Mouse (Mus musculus) adrenal gland, adult 8-10 months (tissue): ENCODE measurements around the gene Abcf2. TPM values are rescaled to one million over a fixed set of nuclear protein-coding genes. Genes with fewer than 3 reads are reported as not detected.
"Not testable (repeated sequence)": the region's sequence is repeated elsewhere in the genome, so short reads cannot be mapped to it uniquely, and the experiment has no call there.

Experiments
- DNase-seq: peaks from one replicate; pipeline ENCODE4 v3.0.0; 2022
- total RNA-seq, 4 experiments: library from RNA; stranded (reverse); gene quantifications; 2 replicates each; pipeline ENCODE4 v1.2.4; 2022

Abcf2 gene
- total RNA-seq, 4 experiments from 2014 or later = 59.5 to 89.6 (median 75.2) TPM

GRCm38 (mm10) chr5:24586106-24586505 is 8.8 kb upstream of the Abcf2 start:
- no peak for DNase-seq

- DNase-seq = no peak
Observed at GRCm38 (mm10) chr5:24578109-24578963, 1.1 kb upstream of the Abcf2 start.

DNA sequence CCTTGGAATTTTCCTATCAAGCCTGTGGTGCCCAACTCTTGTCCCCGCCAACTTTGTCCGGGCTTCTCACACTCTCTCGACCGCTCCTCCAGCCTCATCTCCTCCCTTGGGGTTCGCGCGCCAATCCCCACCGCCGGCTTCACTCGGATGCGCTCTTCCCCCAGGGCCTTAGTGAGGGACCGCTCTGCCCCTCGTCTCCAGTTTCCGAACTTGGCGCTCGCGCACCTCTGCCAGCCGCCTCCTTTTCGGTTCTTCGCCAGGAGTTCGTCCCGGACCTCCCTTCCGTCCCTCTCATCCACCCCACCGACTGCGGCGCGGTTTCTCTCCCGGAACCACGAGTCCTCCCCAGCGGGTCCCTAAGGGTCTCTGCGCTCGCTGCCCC is 475 bp downstream of the Abcf2 start:
- no peak for DNase-seq

DNA sequence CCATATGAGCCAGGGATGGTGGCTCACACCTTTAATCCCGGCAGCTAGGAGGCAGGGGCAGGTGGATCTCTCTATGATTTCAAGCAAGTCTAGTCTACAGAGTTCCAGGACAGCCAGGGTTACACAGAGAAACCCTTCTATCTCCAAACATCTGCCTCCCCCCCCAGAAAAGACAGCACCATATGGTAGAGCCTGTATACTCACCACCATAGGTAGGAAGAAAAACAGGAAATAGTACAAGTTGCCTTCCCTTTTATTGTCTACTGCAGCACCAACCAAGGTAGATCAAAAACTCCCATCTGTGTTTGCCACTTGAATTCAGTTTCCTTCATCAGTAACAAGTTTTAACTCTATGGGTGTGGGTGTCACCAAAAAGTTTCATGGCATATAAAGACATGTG is 1.3 kb downstream of the Abcf2 start:
- DNase-seq = no peak

DNA sequence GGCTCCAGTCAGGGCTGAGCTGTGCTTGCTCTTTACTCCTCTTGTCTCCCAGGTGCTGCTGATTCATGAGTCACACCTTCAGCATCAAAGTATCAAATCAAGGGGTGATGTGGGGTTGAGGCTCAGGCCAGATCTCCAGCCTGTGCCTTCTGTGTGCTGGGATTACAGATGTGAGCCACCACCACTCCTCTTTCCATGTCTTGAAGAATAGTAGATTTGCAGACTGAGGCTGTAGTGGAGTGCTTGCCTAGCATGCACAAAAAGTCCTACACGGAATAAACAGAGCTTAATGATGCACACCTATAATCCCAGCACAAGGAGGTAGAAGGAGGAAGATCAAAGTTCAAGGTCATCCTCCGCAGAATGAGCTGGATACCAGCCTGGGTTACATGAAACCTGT is 20.6 kb downstream of the Abcf2 start, which contains the start of gene 4931409K22Rik:
TSS of gene 4931409K22Rik (minus strand) at position 101 of the 400 bp plus-strand sequence.
- DNase-seq = no peak

DNA sequence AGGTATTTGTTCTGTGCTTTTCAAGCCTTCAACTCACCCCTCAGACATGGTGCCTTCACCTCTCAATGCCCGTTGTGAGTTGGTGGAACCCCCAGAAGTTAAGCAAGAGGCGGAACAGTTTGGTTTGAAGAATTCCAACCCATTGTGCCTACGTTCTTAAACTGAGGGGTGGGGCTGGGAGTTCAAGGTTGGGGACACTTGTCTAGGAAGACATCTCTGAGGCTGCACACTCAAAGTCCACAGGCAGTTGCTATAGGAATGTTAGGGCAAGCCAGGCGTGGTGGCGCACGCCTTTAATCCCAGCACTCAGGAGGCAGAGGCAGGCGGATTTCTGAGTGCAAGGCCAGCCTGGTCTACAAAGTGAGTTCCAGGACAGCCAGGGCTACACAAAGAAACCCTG is 21.9 kb downstream of the Abcf2 start:
- DNase-seq = not testable (repeated sequence)

DNA sequence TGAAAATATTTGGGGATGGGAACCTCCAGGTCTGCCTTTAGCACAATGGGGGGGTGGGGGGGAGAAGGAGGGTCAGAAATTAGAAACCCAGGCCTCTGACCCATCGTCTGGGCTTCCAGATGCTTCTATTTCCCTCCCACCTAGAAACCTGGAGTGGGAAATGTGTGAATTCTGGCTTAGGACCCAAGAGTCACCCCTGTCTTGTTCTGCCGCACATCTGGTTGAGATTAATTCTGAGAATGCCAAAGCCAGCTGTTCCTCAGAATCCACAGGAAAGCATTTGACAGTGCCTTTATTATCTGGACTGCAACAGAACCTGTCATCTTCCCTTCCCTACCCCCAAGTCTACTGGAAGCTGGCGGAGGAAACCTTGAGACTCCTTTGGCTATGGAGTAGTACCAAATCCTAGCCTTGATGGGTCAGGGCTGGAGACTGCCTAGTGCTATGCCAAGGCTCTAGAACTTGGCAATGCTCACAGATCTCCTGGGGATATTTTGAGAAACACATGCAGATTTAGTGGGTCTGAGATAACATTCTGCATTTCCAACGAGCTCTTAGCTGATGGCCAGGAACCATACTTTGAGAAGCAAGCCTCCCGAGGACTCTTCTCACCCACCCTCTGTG is 23.5 kb downstream of the Abcf2 start:
- DNase-seq = no peak

DNA sequence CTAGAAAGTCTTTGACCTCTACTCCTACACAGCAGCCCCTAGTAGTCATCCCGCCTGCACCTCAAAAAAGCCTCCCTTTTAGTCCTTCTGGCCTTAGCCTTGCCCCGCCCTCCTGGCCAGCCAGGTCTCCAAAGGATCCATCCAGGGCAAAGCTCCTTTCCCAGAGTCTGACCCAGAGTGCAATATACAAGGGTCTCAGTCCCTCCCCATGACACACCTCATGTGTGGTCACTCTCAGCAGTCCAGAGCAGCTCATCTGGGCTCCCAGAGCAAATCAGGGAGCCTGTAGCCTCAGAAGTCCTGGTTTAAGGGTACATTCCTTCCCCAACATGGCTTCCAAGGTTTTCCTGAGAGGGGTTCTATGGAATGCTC is 26.0 kb downstream of the Abcf2 start:
- no peak for DNase-seq

GRCm38 (mm10) chr5:24550598-24551316 is 26.5 kb downstream of the Abcf2 start:
- no peak for DNase-seq

DNA sequence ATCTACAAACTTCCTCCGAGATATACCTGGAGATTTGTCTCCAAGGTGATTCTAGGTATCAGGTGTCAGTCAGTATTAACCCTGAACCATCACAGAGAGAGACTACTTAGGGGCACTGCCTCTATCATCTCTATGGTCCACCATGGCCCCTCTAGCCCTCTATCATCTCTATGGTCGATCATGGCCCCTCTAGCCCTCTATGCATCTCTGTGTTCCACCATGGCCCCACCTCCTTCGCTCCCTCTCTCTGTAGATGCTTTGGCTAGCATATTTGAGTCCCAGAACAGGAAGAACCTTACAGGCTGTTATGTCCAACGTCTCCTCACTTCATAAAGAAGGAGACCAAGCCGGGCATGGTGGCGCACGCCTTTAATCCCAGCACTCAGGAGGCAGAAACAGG is 34.6 kb downstream of the Abcf2 start:
- DNase-seq = no peak

- DNase-seq = no peak
Observed at GRCm38 (mm10) chr5:24541144-24541569, 36.1 kb downstream of the Abcf2 start.

- DNase-seq = no peak
Observed at GRCm38 (mm10) chr5:24540387-24541143, 36.7 kb downstream of the Abcf2 start, which contains the start of gene Asb10. Asb10 (minus strand) TSS chr5:24540978.

DNA sequence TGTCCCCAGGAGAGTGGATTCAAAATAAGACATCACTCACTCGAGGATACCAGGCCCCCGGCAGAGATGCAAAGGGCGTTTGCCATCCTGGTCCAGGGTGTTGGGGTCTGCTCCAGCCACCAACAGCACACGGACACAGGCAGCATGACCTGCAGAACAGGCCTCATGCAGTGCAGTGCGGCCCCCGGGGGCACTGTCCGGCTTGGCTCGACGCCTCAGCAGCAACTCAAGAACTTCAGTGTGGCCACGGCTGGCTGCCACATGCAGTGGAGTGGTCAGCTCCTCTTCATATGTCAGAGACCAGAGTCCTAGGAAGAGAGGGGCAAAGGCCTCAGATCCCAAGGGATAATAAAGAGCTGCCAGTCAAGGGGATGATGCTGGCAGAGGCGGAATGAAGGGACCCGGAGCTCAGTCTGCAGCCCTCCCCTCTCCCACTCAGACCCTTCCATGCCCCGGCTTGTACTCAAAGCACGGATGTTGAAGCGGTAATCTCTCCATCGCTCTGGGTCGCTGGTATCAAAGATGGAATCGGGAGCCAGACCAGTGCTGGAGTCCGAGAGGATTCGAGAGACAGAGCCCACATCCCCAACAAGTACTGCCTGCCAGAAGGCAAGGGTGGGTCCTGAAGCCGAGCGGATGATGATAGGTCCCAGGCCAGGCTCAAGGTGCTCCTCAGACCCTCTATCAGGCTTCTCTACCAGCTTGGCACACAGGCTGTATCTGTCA is 37.5 kb downstream of the Abcf2 start:
- DNase-seq = no peak

DNA sequence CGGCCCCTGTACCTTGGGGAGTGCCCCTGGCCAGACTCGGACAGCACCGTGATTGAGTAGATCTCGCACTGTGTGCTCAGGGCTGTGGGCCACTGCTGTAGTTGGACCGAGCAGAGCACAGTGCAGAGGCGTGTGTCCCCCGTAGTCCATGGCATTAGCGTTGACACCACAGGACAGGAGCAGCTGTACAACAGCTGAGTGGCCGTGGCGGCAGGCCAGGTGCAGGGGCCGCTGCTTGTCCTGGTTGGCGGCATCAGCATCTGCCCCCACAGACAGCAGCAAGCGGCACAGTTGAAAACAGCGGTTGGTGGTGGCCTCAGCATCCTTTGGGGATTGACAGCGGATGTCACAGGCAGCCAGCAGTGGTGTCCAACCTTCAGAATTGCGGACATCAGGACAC is 39.6 kb downstream of the Abcf2 start:
- no peak for DNase-seq

DNA sequence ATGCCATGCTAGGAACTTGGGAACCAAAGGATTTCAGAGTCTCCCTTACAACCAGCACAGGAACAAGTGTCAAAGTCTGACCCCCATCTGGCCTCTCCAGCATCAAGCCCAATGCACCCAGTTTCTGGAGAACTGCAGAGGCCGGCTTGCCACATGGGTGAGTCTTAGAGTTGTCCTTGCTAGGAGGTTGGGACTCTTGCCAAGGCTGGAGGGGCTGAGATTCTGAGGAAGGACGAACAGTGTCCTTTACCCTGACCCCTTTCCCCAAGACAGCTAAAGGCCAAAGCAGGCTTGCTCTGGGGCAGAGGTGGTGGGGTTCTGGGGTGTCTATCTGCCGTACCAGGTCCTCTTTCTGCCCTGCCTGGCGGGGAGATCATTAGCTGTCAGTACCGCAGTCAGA is 40.8 kb downstream of the Abcf2 start:
- DNase-seq = peak; percentile 63

- DNase-seq = no peak
Observed at GRCm38 (mm10) chr5:24535731-24536130, 41.5 kb downstream of the Abcf2 start.

DNA sequence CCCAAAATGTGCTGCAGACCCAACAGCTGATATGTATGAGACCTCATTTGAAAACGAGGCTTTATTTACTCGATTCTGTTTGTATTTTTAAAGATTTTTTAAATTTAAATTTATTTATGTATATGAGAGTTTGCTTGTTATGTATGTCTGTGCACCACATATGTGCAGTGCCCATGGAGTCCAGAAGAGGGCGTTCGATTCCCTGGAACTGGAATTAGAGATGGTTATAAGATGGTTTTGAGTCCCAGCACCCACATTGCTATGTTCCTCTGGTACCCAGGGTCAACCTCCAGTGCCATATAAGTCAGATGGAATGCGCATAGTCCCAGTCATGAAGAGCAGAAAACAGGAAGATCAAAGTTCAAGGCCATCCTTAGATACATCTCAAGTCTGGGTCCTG is 43.0 kb downstream of the Abcf2 start:
- DNase-seq = no peak

GRCm38 (mm10) chr5:24533391-24533790 is 43.9 kb downstream of the Abcf2 start:
- DNase-seq = no peak

GRCm38 (mm10) chr5:24530042-24530689 is 47.1 kb downstream of the Abcf2 start:
- DNase-seq = peak; percentile 83

GRCm38 (mm10) chr5:24527780-24528179 is 49.5 kb downstream of the Abcf2 start:
- DNase-seq = no peak

DNA sequence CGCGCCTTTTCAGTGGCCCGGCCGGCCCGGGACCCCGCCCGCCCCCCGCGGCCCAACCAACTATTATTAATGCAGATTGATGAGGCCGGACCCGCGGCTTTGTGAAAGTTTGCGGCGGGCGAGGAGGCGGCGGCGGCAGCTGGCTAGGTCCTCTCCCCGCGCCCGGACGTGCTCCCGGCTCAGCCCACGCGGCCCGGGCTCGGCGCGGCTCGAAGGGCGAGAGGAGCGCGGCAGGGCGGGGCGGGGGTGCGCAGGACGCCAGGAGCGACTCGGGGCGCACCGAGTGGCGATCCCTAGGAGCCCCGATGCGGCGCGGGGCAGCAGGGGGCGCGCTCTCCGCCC is 50.4 kb downstream of the Abcf2 start, which contains the start of gene Gbx1:
TSS of gene Gbx1 (minus strand) at position 314 of the 342 bp plus-strand sequence.
- no peak for DNase-seq
